Mouse (Mus musculus) olfactory bulb, adult 2 months (tissue): Measurements from ENCODE around the gene Prrg4.

Source experiments
- CTCF ChIP-seq: fragments of 200-500 bp; IDR thresholded peaks from 2 replicates; pipeline ENCODE4 v1.5.1; 2012; ENCODE audit warnings: low read depth, mild to moderate bottlenecking, low read length, moderate library complexity; ENCODE audit not compliant: insufficient read depth
- POLR2A ChIP-seq: fragments of 200-500 bp; IDR thresholded peaks from 2 replicates; pipeline ENCODE4 v1.6.1; 2012; ENCODE audit warnings: mild to moderate bottlenecking, low read depth, low read length, moderate library complexity; ENCODE audit not compliant: insufficient read depth

- TF ChIP-seq POLR2A (no peak), CTCF (no peak)
These were observed 36.4 kb upstream of the Prrg4 start for GRCm38 (mm10) chr2:104886109-104886508.
